Mouse (Mus musculus) ovary, postnatal 14 days (tissue): Measurements from ENCODE around the gene Homer2.

ENCODE experiments used
- DNase-seq: peaks from one replicate; pipeline ENCODE4 v3.0.0; 2022; ENCODE audit warnings: low spot score

Gene Homer2

DNA sequence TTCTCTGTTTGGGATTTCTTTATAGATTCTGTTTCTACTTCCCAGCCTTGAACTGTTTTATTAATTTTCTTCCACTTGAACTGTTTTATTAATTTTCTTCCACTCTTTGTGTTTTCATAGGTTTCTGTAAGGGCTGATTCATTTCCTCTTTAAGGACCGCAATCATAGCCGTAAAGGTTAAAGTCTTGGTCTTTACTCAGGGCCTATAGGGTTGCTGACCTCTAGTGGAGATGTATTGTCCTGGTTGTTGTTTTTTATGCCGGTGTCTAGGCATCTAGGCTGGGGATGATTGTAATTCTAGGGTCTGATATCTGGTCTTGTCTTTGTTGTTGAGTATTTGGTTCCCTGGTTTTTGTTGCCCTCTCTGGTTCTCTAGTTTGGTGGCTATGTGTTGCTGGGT, 123.8 kb downstream of the Homer2 start:
- DNase-seq, result no peak

DNA sequence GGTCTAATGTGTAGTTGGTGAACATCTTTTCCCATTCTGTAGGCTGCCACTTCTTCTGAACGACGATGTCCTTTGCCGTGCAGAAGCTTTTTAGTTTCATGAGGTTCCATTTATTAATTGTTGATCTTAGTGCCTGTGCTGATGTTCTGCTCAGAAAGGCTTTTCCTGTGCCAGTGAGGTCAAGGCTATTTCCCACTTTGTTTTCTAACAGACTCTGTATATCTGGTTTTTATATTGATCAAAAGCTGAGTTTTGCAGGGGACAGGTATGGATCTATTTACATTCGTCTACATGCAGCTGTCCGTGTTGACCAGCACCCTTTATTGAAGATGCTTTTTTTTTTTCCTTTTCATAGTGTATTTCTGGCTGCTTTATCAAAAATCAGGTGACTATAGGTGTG, 128.0 kb downstream of the Homer2 start:
- no peak for DNase-seq

DNA sequence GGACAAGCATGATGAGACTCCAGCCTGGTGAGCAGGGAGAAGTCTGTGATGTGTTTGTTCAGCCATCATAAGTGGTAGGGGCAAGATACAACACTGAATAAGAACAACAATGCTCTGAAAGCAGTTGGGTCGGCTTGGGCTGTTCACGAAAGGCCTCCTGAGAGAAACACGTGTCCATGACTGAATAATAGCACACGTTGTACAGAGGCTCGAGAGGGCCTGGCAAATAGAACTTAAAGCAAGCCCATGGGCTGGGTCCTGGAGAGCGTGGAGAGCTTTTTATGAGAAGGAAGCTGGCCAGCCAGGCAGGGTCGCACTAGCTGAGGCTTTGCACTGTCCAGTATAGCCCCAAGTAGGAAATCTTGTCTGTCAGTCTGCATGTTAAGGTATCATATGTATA, 128.9 kb downstream of the Homer2 start:
- DNase-seq, result no peak

DNA sequence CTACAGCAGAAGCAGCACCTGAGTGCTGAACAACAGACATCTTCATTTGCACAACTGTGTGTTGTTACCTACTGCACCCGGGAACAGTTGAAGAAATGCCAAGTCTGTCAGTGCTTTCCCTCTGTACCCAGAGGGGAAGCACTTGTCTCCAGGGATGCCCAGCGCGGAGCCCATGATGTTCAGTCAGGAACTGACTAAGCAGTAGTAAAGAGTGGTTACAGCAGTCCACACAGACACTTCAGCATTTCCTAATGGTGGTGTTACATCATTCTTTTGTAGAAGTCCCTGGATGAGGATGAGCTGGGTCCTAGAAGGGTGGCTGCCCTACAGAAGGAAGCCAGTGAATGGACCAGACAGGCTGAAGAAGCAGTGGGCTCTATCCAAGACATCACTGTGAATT, 129.5 kb downstream of the Homer2 start:
- DNase-seq, result no peak

DNA sequence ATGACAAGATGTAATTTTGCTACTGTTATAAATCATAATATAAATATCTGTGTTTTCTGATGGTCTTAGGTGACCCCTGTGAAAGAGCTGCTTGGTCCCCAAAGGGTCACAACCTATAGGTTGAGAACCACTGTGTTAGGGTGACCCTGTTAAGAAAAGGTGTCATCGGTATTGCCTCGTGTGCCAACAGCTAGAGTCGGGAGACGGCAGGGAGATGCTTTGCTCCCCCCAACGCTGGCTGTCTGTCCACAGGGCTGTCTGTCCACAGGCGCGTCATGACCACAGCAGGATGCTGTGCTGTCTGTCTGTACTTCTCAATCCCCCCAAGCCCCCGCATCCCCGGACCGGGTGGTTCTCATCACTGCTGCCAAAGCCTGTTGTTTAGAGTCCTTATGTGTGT, 131.7 kb downstream of the Homer2 start:
- no peak for DNase-seq

DNA sequence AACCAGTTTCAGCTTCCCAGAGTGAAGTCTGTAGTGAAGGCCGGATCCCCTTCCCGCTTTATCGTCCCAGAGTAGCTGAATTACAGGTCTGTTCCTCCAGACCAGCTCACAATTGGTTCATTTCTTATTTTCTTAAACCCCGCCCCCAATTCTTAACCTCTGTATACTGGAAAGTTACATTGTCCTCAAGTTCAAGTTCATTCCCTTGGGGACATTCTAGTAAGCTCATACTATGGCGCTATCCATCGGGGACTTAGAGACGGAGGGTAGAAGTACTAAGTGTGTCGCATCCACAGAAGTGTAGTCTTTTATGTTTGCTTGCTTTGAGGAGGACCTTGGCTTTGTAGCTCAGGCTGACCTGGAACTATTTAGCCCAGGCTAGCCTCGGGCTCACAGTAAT, 133.5 kb downstream of the Homer2 start:
- no peak for DNase-seq

DNA sequence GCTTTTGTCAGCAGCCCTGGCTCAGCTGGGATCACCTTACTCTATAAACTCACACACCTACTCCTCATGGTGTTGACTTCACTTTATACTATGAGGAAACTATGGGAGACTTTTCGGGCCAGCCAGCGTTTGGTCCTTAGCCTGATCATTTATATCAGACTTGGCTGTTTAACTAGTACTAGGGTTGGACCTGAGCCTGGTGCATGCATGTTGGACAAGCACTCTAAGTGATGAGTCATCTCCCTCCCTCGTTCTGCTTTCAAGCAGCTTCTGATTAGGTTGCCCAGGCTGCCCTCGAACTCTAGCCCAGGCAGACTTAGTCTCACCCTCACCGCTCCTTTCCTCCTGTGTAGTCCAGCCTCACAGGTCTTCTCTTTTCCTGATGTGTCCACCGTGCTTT, 133.9 kb downstream of the Homer2 start:
- DNase-seq, result no peak

DNA sequence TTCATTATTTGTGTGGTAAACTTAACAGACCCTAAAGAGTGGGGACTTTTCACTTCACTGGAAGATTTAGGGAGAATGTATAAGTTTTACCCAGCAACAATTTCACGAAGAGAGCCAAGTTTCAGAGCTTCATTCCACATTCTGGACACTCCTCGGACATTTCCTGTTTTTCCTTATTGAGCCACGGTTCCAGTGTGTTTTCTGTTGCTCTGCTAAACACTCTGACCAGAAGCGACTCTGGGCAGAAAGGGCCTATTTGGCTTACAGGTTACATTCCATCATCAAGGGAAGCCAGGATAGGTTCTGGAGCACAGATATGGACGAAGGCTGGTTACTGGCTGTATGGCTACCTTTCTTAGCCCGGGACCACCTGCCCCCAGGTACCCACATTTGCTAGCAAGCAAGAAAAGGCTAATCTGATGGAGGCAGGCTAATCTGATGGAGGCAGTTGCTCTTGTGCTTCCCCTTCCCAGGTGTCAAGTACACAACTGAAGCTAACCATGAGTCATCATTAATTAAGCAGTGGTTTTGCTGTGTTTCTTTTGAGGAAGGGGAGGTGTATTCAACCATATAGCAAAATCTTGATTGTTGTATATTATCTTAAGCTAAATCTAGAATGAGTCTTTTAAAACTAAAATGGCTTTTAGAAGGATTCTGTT, 134.6 kb downstream of the Homer2 start:
- DNase-seq, result no peak

DNA sequence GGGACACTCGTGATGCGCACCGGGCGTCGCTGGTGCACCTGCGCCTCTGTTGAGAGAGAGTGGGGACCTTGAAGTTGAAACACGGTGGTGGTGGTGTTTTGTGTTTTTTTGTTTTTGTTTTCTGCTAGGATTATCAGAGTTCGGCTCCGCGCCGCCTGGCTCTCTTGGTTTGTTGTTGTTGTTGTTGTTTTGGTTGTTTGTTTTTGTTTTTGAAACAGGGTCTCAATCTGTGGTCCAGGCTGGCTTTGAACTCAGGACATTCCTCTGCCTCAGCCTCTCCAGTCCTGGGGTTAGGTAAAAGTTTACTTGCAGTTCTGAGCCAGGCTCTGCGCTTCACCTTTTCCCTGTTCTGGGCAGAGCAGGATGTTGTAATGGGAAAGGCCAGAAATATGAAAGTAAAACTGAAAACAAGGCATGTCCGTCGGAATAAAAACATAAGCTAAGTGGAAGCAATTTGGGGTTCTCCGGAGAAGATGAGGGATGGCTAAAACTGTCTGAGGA, 135.3 kb downstream of the Homer2 start:
- no peak for DNase-seq

DNA sequence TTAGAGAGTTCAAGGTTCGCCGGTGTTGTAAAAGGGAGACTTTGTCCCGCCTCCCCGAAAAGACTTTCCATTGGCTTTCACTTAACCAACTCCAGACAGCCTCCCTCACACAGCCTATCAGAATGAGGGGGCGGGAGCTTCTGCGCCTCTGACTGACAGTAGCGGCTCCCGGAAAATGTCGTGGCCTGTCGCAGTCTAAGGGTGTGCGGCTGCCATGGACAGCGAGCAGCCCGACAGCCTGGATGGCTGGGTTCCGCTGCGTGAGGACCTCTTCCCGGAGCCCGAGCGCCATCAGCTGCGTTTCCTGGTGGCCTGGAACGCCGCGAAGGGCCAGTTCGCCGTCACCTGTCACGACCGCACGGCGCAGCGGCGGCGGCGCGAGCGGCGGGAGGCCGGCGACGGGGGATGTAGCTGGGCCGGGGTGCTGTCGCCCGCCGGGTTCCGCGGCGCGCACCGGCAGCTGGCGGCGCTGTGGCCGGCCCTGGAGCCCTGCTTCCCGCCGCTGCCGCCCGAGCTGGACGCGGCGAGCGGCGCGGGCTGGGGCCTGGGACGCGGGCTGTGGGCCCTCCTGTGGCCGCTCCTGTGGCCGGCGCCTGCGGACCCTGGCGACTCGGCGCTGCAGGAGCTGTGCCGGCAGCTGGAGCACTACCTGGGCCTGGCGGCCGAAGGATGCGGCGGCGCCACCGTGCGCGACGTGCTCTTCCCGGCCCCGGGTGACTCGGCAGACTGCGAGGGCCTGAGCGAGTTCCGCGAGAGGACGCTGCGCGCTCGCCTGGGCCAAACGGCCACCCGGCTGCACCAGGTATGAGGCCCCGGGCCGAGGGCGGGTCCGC, 136.0 kb downstream of the Homer2 start, which contains the start of gene Whamm:
Whamm (plus strand) TSS at position 159 of the 833 bp plus-strand sequence.
- DNase-seq, result peak; percentile 76

DNA sequence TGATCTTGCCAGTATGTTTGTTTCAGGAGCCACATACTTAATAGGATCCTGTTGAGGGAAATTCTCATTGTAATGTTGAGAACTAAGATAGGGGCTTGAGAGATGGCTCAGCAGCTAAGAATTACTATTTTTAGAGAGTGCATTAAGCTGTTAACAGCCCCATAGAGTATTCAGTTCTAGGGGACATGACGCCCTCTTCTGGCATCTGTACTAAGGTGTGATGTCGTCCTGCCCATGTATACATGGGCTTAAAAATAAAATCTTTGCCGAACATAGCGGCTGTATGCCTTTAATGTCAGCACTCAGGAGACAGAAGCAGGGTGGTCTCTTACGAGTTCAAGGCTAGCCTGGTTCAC, 136.6 kb downstream of the Homer2 start:
- no peak for DNase-seq

DNA sequence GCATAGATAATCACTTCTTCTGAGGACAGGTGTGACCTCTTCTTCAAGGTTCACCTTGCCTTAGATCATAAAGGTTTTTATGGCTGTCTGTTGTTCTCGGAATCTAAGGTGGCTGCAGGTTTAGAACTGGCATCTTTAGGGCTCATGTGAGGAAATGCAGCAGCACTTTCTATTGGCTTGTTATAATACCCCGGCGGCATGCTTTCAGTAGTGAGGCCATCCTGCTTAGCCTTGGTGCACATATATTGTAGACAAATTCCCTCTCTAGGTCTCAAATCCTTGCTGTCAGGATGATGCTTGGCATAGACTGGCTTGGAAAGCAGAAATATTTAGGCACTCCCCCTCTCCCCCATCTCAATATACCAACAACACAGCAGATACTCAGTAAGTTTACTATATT, 137.1 kb downstream of the Homer2 start:
- DNase-seq, result no peak

DNA sequence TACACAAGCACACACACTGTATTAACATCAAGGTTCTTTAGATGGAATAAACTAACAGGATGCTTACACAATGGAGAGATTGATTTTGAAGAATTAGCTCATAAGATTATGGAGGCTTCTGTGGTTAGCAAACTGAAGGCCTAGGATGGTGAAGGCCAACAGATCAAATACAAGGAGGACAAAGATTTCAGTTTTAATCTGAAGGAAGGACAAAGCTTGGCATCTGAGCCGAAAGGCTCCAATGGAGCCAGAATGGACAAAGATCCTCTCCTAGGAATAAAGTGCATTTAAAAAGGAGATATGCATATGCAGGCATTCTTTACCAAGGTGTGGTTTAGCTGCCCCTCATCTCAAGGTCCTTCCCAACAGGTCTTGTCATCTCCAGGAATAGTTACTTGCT, 137.5 kb downstream of the Homer2 start:
- DNase-seq, result no peak

DNA sequence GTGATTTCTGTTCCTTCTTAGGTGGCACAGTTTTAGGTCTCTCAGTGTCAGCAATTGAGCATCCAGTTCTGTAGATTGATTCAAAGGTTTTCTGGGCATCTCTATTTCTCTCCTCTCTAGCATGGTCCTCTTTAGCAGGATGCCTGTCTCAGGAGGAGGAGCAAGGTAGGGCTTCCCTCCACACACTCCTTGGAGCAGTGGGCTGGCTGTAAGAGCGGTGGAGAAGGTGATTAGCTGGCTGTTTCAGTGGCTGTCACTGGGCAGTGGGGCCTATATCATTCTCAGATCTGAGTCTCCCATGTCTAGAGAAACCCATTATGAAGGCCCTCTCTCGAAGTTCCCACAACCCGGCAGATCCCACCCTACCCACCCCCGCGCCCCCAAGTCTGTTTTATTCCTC, 139.9 kb downstream of the Homer2 start:
- DNase-seq, result no peak

DNA sequence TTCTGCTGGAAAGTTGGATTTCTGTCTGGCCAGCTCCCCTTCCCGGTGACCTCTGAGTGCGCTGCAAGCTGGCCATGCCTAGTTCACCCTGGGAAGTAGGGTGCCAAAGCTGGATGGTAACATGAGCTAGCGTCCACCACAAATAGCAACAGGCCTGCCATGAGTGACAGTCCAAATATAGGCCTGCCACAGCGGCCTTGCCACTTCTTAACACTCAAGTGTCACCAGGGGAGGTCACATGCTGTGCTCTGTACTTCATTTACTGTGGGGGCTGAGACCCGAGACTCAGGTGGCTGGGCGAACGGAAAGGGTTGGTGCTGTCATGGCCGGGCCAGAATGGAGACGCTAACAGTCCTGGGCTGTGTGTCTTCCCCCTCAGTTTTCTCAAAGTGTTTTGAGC, 140.4 kb downstream of the Homer2 start, which contains the start of gene Fsd2:
Fsd2 (minus strand) TSS at position 53 of the 400 bp plus-strand sequence.
- DNase-seq, result no peak

DNA sequence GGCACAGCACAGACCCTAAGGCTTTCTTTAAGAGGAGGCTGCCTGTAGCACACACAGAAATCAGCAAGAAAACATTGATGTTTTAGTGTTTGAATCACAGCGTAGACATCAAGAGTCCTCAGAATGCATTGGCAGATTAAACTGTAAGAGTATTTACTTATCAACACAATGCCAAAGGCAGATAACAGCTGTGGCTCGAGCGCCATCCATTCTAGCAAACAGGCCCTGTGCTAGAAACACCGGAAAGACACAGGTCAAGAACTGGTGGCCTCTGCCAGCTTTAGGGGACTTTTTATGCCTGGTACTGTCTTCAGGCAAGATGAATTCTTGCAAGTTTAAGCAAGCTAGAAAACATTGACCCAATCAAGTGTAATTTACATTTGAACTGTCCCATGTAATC, 141.0 kb downstream of the Homer2 start:
- DNase-seq, result no peak

DNA sequence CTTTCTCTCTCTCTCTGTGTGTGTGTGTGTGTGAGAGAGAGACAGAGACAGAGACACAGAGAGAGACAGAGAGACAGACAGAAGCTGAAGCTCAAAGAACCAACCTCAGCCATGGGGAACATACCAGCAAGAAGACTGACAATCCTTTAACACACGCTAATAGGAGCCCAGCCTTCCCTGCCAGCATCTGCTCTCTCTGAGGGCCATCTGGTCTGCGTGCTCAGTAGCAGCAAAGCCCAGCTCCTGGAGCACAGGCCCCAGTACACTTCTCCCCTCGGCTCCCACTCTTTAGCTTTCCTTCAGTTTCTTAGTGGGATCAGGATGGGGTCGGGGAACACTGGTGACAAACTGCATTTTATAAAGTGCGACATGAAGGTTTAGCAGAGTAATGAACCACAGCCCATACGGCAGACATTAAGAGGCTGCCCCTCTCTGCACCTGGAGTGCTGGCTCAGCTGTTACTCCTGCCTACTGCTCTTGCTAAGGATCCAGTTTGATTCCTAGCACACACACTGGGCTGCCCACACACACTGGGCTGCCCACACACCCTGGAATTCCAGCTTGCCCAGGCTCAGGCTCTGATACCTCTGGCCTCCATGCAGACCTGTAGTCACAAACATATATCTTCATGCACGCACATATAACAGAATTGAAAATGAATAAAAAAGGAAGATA, 141.8 kb downstream of the Homer2 start:
- DNase-seq, result no peak

DNA sequence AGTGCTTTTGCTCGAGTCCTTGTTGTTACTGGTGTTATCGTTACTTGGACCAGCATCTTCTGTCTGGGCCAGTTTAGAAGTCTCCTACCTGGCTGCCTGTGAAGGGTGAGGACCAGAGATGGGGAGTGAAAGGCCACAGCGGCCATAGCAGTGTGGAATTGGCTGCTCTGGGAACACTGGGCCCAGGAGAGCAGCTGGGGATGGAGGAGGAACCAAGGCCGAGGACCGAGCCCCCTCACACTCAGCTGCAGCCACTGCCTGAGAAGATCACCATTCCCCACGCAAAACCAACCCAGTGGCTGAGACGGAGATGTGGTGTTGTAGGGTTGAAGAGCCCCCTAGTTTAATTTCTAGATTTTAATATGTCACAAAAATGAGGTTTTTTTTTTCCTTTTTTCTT, 142.6 kb downstream of the Homer2 start:
- DNase-seq, result no peak

DNA sequence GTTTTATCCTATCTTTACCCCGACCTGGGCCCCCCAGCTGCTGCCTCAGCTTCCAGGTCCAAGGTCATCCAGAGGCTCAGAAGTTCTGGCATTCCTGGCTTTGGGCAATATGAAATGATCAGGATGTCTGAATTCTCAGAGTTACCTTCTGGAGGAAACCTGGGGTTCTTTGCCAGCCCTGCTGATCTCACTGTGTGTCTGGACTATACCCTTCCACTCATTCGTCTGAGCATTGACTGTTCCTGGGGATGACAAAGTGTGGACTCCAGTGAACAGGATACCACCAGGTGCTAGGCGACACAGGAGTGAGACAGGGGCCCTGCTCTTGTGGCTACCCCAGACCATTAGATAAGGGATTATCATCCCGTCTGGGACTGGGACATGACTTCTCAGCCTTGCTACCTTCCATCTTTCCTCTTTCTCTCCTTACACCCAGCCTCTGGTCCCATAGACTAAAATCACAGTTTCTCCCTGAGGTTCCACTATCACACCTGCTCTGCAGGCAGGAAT, 143.8 kb downstream of the Homer2 start:
- DNase-seq, result no peak

DNA sequence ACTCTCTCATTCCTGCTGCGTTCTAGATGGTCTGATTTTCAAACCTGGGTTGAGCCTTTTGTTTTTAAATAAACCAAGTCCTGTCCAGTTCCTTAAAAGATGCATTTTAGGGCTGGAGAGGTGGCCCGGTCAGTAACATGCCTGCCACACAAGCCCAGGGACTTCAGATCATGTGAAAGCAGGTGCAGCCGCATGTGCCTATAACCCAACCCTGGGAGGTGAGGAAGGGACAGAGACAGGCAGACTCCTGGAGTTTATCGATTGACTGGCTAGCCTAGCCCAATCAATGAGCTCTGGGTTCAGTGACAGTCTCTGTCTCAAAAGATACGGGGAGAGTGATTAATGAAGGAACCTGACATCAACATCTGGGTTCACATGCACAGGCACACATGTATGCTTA, 146.1 kb downstream of the Homer2 start:
- DNase-seq, result no peak

DNA sequence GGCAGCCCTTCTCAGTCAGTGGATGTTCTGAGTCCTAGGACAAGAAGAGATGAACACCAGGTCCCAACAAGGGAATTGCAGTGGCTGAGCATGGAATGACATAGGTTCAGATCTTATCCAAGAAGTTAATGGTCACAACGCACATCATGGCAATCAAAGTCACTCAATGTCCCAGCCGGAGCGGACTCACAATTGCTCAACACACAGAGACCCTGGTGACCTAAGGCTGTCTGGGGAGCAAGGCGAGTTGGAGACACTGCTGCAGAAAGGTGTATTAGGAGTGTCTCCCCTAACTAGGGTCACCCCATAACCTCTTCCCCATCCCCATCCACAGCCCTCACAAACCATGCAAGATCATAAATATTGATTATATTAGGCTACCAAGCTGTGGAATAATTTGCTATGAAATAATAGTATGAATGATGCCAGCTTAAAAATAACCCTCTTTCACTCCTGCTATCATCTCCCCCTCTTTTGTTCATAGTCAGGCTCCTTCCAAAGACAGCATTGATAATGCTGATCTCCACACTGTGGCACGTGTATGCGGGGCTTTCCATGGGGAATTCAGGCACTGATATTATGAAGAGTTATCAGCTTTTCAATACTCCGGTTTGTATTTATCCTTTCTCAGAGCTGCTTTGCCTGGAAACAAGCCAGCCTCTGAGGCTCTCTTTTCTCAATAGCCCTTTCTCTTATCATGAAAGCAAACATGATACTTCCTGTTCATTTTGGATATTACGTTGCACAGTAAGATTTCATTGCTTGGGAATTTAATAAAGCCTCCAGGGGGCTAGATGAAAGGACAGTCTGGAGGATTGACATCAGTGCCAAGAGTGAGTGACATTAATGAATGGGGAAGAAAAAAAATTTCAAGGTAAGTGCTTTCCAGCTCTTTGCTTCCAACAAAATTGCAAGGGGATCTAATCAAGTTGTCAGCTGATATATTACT, 147.0 kb downstream of the Homer2 start:
- DNase-seq, result no peak
